Mouse (Mus musculus) heart, embryonic 16.5 days (tissue): Measurements from ENCODE around the gene Cops9. TPM values are rescaled to one million over a fixed set of nuclear protein-coding genes. Genes with fewer than 3 reads are reported as not detected.

ENCODE experiments used
- ATAC-seq: fragments of 200-750 bp; cut with Nextera tagmentation; replicated peaks from 2 replicates; pipeline ENCODE4 v1.8.0; 2017; ENCODE audit warnings: moderate number of reproducible peaks; ENCODE audit not compliant: insufficient read depth, low FRiP score; ENCODE audit errors: extremely low read depth
- H3K27ac ChIP-seq: fragments of 300-500 bp; sonication (generic); 2 replicates; pipeline ENCODE4 v1.5.1; 2014; ENCODE audit warnings: mild to moderate bottlenecking, low read length, control low read depth, moderate library complexity
- H3K27me3 ChIP-seq: fragments of 300-500 bp; sonication (generic); 2 replicates; pipeline ENCODE4 v1.6.1; 2014; ENCODE audit warnings: low read length, mixed read lengths; ENCODE audit not compliant: control insufficient read depth, insufficient read depth
- H3K36me3 ChIP-seq: fragments of 300-500 bp; sonication (generic); 2 replicates; pipeline ENCODE4 v1.6.1; 2014; ENCODE audit not compliant: control insufficient read depth, insufficient read depth
- H3K4me1 ChIP-seq: fragments of 300-500 bp; sonication (generic); 2 replicates; pipeline ENCODE4 v1.6.1; 2014; ENCODE audit warnings: low read length, mixed read lengths; ENCODE audit not compliant: control insufficient read depth, insufficient read depth
- H3K4me2 ChIP-seq: fragments of 300-500 bp; sonication (generic); 2 replicates; pipeline ENCODE4 v1.6.1; 2014; ENCODE audit warnings: low read depth, mild to moderate bottlenecking, control low read depth, low read length
- H3K4me3 ChIP-seq: fragments of 300-500 bp; sonication (generic); 2 replicates; pipeline ENCODE4 v1.5.1; 2014; ENCODE audit warnings: mild to moderate bottlenecking, control low read depth, low read length
- H3K9ac ChIP-seq: fragments of 300-500 bp; sonication (generic); 2 replicates; pipeline ENCODE4 v1.6.1; 2014; ENCODE audit warnings: low read length, control low read depth
- H3K9me3 ChIP-seq: fragments of 300-500 bp; sonication (generic); replicated peaks from 2 replicates; pipeline ENCODE4 v1.6.1; 2016; ENCODE audit warnings: low read length; ENCODE audit not compliant: control insufficient read depth
- WGBS: fragments of 180-500 bp; shearing (Covaris S2); extraction: QIAGEN DNeasy Blood & Tissue Kit; methylation state at CpG from one replicate; pipeline ENCODE4 v1.1.7; 2014; 5-methylcytosine and 5-hydroxymethylcytosine counted together
- polyA plus RNA-seq: library from polyadenylated mRNA; unstranded; fragments of >200 nt; fragmentation: Nextera tagmentation; extraction: Ambion mirVana; gene quantifications from 2 replicates; pipeline ENCODE4 v1.2.1, GENCODE M21; 2015

The Cops9 gene
- polyA plus RNA-seq, 1 experiment from 2014 or later = 342 TPM

DNA sequence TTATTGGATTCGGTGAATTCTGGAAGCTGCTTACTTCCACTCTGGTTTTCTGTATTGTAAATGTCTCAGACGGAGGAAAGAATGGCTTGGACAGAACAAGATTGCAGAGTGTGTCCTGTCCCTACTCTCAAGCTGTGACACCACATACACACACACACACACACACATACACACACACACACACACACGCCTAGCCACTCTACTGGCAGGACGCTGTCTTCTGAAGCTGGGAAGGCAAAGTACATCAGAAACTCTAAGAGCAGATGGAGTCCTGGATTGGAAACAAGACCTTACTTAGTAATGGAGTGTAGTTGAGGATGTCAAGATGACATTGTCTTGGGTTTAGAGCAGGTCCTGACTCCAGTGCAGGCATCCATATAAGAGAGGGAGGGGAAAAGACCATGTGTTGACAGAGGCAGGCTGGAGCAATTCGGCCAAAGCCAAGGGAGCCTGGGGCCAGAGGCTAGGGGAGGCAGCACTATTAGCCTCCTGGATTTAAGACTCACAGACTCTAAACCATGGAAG, 31.5 kb upstream of the Cops9 start:
- Histone ChIP-seq H3K36me3 (no peaks in the 10 kb centered on the region), H3K4me3 (no peak overlapping the region), H3K4me1 (peaks cover 5% of the 10 kb centered on the region), H3K27me3 (no peaks in the 10 kb centered on the region; the same call in 1 of the 2 replicates), H3K9ac (no peak overlapping the region), H3K27ac (no peak overlapping the region), H3K9me3 (no peaks in the 10 kb centered on the region), H3K4me2 (no peak overlapping the region)
- no peak for ATAC-seq
- 81% methylated on average over 5 of the region's 5 CpGs for WGBS

DNA sequence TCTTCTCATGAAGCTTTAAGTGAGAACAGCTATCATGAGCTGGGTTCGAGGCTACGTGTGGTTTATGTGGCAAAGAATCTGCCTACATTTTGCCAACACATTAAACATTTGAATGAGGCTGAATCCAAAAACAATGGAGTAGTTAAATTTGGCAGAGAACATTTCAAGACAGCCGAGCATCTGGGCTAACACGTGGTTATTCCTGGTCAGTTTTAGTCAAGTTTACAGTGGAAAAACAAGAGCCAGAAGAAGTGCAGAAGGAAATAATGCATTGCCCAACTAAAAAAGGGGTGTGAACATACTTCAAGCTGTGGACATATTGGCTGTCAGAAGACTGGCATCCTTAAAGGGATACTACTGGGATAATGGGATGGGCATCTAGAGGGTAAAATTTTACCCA, 29.5 kb upstream of the Cops9 start:
- no peak for ATAC-seq
- no peak overlapping the region for H3K4me3 ChIP-seq
- H3K9me3 ChIP-seq = no peaks in the 10 kb centered on the region
- H3K4me1 ChIP-seq = peaks cover 1% of the 10 kb centered on the region
- 73% methylated on average over 4 of the region's 4 CpGs for WGBS
- no peaks in the 10 kb centered on the region for H3K36me3 ChIP-seq
- no peak overlapping the region for H3K9ac ChIP-seq
- no peak overlapping the region for H3K27ac ChIP-seq
- H3K27me3 ChIP-seq = no peaks in the 10 kb centered on the region; the same call in 1 of the 2 replicates
- H3K4me2 ChIP-seq = no peak overlapping the region

DNA sequence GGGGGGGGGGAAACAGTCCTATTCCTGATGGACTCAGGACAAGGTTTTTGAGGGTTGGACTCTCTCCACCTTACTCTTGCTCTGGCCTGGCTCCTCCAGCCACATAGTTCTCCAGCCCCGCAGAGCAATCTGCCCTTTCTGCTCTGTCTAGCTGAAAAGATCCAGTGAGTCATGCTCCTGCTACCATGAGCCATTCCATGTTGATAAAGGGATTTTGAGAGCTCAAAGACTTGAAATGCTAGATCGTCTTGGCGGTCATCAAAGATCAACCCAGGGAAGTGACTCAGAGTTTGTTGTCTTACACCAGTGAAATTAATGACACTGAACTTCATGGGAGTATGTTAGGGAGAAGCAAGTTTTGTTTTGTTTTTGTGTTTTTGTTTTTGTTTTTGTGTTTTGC, 27.6 kb upstream of the Cops9 start:
- H3K4me2 ChIP-seq = no peak overlapping the region
- H3K9ac ChIP-seq = no peak overlapping the region
- no peaks in the 10 kb centered on the region for H3K4me1 ChIP-seq
- no peak overlapping the region for H3K4me3 ChIP-seq
- no peaks in the 10 kb centered on the region for H3K9me3 ChIP-seq
- H3K36me3 ChIP-seq = no peaks in the 10 kb centered on the region
- no peak for ATAC-seq
- no peak overlapping the region for H3K27ac ChIP-seq
- WGBS = 82% methylated on average over 3 of the region's 3 CpGs
- H3K27me3 ChIP-seq = no peaks in the 10 kb centered on the region; the same call in 1 of the 2 replicates

DNA sequence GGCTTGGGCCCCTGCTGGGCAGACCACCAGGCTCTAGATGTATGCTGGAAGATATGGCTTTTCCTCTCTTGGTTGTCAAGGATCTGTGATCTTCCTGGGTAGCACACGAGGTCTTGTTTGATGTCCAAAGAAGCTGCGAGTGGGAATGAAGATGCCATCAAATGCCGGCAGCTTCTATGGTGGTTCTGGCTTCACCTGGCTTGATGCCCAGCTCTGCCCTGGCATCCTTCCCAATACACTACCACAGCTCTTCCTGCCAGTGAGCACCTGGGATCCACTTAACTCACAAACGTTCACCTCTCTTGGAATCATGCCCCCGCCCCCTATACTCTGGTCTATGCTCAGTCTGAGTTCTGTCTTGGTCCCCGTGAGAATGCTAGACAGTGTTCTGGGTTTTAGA, 25.3 kb upstream of the Cops9 start:
- Histone ChIP-seq H3K4me3 (no peak overlapping the region), H3K4me1 (no peaks in the 10 kb centered on the region), H3K36me3 (no peaks in the 10 kb centered on the region), H3K27me3 (no peaks in the 10 kb centered on the region; the same call in 1 of the 2 replicates), H3K9ac (no peak overlapping the region), H3K4me2 (no peak overlapping the region), H3K9me3 (no peaks in the 10 kb centered on the region), H3K27ac (no peak overlapping the region)
- no peak for ATAC-seq
- 64% methylated on average over 6 of the region's 6 CpGs for WGBS

DNA sequence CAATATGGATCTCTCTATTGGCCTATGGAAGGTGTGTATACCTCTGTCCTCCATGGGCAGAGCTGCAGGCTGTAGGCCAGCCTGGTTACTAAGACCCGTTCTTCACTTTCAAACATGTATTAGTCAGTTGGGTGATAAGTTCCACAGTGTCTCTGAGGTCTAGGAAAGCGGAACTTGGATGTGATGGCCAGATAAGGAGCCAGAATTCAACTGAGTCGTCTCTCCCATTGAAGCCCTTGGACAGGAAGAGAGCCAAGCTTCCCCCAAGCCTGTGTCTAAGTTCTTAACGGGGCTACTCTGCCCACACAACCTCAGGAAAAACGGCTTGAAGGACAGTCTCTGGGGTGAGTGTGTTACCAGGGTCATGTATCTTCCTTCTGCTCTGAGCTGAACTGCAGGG, 17.6 kb upstream of the Cops9 start:
- Histone ChIP-seq H3K4me1 (no peaks in the 10 kb centered on the region), H3K9ac (no peak overlapping the region), H3K36me3 (no peaks in the 10 kb centered on the region), H3K9me3 (no peaks in the 10 kb centered on the region), H3K4me3 (no peak overlapping the region), H3K27ac (no peak overlapping the region), H3K4me2 (no peak overlapping the region), H3K27me3 (peaks cover 5% of the 10 kb centered on the region)
- WGBS = 32% methylated on average over 5 of the region's 5 CpGs
- no peak for ATAC-seq

DNA sequence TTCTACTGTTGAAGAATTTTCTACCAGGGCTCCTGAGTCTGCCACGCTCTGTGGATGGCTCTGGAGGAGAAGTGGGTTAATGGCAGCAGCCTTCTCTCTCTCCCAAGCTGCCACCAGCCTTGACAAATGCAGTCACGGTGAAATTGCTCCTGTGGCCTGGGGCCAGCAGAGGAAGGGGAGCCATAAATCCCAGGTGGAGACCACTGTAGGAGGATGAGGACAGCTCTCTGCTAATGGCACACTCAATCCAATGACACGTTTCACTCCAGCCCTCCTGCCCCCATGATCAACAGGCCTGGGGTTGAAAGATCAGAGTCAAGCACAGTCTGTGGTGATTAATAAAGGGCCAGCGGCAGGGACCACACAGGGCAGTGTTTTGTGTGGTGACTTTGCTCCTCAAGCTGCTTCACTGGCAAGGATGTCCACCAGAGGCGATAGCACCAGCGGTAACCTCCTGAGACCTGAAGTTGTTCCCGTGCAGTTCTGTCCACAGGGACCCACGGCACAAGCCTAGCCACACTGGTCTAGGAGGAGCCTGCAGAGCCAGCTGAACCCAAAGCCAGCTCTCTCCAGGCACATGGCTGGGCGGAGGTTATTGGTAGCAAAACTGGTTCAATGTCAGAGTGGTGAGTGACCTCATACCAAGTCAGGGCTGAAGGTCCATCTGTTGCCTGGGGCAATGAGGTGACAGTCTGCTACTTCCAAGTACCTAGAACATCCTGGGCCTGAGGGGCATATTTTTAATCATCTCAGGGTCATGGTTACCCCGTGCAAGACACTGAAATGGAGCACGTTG, 15.4 kb upstream of the Cops9 start:
- Histone ChIP-seq H3K4me2 (no peak overlapping the region), H3K27ac (no peak overlapping the region), H3K9ac (no peak overlapping the region), H3K36me3 (no peaks in the 10 kb centered on the region), H3K4me3 (no peak overlapping the region), H3K4me1 (no peaks in the 10 kb centered on the region), H3K9me3 (no peaks in the 10 kb centered on the region), H3K27me3 (peaks cover 5% of the 10 kb centered on the region)
- no peak for ATAC-seq
- WGBS = 71% methylated on average over 11 of the region's 11 CpGs

DNA sequence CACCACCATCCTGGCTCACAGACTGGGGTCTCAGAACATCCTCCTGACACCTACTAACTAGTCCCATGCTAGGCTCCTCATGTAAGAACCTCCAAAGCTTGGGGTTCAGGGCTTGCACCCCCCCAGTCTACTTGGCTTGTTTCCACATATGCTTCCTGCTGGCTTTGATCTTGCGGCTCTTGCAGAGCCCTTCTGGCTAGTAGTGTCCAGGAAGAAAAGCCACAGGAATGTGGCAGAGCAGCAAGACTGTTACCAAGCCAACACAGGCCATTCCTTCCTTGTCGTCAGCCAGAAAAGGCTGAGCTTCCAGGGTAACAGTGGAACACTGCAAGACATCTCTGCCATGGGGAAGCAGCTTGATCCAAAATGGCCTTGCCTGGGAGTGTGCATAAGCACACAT, 12.9 kb upstream of the Cops9 start:
- H3K9me3 ChIP-seq = no peaks in the 10 kb centered on the region
- H3K27me3 ChIP-seq = peaks cover 5% of the 10 kb centered on the region; the same call in 1 of the 2 replicates
- no peak overlapping the region for H3K4me2 ChIP-seq
- no peaks in the 10 kb centered on the region for H3K36me3 ChIP-seq
- 41% methylated on average over 2 of the region's 2 CpGs for WGBS
- H3K4me1 ChIP-seq = no peaks in the 10 kb centered on the region
- no peak for ATAC-seq
- no peak overlapping the region for H3K27ac ChIP-seq
- H3K4me3 ChIP-seq = no peak overlapping the region
- H3K9ac ChIP-seq = no peak overlapping the region

DNA sequence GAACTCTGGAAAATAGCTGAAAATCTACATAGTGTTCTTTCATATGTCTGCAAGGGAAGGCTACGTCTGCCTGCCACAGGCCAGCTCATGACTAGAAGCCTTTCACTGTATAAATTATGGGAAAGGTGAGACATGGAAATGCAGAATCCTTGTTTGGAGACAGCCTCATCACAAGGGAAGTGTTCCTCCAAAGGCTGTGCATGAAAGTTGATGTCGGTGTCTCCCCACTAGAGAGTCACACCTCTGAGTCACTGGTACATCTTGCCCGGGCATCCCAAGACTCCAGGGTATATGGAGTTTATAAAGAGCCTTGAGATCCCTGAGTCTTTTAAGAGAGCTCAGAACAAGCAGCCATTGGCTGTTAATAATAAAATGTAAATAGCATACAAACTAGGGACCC, 11.4 kb upstream of the Cops9 start:
- Histone ChIP-seq H3K4me1 (no peaks in the 10 kb centered on the region), H3K27me3 (0 out of 2 replicates have a peak, but pooled peaks cover 2% of the 10 kb centered on the region), H3K27ac (no peak overlapping the region), H3K9ac (no peak overlapping the region), H3K4me2 (no peak overlapping the region), H3K9me3 (no peaks in the 10 kb centered on the region), H3K36me3 (no peaks in the 10 kb centered on the region), H3K4me3 (no peak overlapping the region)
- 83% methylated on average over 3 of the region's 3 CpGs for WGBS
- ATAC-seq = no peak

DNA sequence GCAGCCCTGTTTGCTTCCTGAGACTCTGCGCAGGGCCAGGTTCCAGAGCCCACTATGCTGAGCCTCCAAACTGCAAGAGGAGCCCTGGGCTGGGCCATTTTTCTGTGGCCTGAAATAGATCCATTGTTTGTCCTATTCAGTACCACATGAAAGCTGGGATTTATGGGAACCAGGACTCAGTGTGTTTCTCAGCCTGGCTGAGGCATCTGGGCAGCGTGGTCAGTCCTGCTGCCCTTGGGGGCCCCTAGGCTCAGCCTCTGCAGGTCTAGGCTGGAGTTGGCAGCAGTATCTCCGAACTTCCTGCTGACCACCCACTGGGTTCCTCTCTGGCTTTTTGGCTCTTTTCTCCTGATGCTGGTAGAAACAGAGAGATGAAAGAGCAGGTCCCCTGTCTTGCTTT, 9.7 kb upstream of the Cops9 start:
- 0 out of 2 replicates have a peak, but pooled peaks cover 2% of the 10 kb centered on the region for H3K27me3 ChIP-seq
- no peak overlapping the region for H3K9ac ChIP-seq
- H3K9me3 ChIP-seq = no peaks in the 10 kb centered on the region
- no peak for ATAC-seq
- no peaks in the 10 kb centered on the region for H3K36me3 ChIP-seq
- no peak overlapping the region for H3K4me2 ChIP-seq
- peaks cover 3% of the 10 kb centered on the region; the same call in 1 of the 2 replicates for H3K4me1 ChIP-seq
- H3K4me3 ChIP-seq = no peak overlapping the region
- no peak overlapping the region for H3K27ac ChIP-seq
- 59% methylated on average over 3 of the region's 3 CpGs for WGBS
